Mouse (Mus musculus) ES-Bruce4 (cell line): ENCODE data around the gene Pld2.

Experiments used
- CTCF ChIP-seq: IDR thresholded peaks from one replicate; pipeline ENCODE4 v1.8.1; 2011; ENCODE audit warnings: low read depth, low read length
- EP300 ChIP-seq: IDR thresholded peaks from 2 replicates; pipeline ENCODE4 v1.6.1; 2011; ENCODE audit warnings: low read depth, low read length; ENCODE audit not compliant: insufficient read depth

DNA sequence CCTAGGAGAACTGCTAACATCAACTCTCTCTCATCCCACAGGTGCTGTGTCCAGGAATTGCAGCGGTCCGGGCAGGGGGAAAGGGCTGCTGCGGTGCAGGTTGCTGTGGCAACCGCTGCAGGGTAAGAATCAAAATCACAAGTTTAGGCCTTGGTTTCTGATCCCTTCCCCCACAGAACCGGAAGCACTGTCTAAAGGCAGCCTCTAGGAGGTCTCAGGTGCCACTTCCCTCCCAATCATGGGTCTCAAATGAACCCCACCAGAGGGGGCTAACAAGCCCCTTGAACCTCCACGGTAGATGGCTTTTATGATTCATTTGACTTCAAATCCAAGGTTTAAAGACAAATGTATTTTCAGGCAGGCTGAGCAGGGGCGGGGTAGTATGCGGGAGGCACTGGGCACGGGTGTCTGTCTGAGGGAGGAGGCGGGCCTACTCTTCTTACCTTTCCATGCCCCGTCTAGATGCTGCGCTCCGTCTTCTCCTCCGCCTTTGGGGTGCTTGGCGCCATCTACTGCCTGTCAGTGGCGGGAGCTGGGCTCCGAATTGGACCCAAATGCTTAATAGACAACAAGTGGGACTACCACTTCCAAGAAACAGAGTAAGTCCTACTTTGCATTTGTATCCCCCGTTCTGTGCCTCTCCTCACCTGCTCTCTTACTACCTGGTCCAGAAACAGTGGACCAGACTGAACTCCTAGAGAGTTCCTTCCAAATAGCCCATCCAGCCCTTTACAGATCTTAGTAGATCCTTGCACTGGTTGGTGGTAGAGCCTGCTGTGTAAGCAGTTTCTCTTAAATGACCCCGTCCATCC is 29.9 kb upstream of the Pld2 start:
- TF ChIP-seq CTCF: peak; percentile 85
- no peak for TF ChIP-seq EP300
